Mouse (Mus musculus): ENCODE results near the gene Irs4.

The Irs4 gene

GRCm38 (mm10) chrX:141724937-141725918 lies at the start of gene Irs4:
Gene Irs4 (minus strand): TSS chrX:141725263.
- DNase-seq, result peak; percentile 8

GRCm38 (mm10) chrX:141750360-141750759 lies 25.3 kb upstream of the Irs4 start:
- no peak for DNase-seq

- no peak for DNase-seq
Measured at GRCm38 (mm10) chrX:141729570-141729969, 4.5 kb upstream of the Irs4 start.

GRCm38 (mm10) chrX:141724391-141724891 lies 622 bp downstream of the Irs4 start:
- no peak for DNase-seq

GRCm38 (mm10) chrX:141723936-141724335 lies 1.1 kb downstream of the Irs4 start:
- DNase-seq, result peak; percentile 3

GRCm38 (mm10) chrX:141721725-141722124 lies 3.3 kb downstream of the Irs4 start:
- peak; percentile 5 for DNase-seq

All from liver (tissue).